Mouse (Mus musculus) olfactory bulb, adult 2 months (tissue): ENCODE measurements at regions not wholly inside any gene's neighbourhood (a gene's known extent, or its start where the extent isn't known, plus 50 kb on each side); places are given as distances from the start of the nearest gene placed in this dataset.

Experiments used
- CTCF ChIP-seq: fragments of 200-500 bp; IDR thresholded peaks from 2 replicates; pipeline ENCODE4 v1.5.1; 2012; ENCODE audit warnings: low read depth, mild to moderate bottlenecking, low read length, moderate library complexity; ENCODE audit not compliant: insufficient read depth
- POLR2A ChIP-seq: fragments of 200-500 bp; IDR thresholded peaks from 2 replicates; pipeline ENCODE4 v1.6.1; 2012; ENCODE audit warnings: mild to moderate bottlenecking, low read depth, low read length, moderate library complexity; ENCODE audit not compliant: insufficient read depth

- no peak for TF ChIP-seq CTCF
- TF ChIP-seq POLR2A = no peak
Observed at GRCm38 (mm10) chr12:54448221-54448620, 208.2 kb downstream of the Sptssa start.
